Mouse (Mus musculus): ENCODE data around the gene Fam69a. TPM values are rescaled to one million over a fixed set of nuclear protein-coding genes. Genes with fewer than 3 reads are reported as not detected.

Fam69a gene
- total and polyA plus RNA-seq, 3 experiments = 1.5 to 13.1 (median 12.9) TPM

DNA sequence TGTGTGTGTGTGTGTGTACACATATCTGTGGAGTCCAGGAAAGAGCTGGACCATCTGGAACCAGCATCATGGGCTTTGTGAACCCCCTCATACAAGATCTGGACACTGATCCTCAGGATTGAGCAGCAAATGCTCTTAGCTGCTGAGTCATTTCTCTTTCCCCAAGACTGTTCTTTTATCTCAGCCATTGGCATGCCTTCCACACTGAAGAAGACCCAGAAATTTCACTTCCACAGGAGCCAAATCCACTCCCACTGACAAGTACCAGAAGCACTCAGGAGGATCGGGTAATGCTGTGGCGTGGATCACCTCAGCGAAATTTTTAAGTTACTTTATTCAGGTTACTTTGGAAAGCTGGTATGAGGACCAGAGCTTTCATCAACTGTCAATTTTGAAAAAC is 18.8 kb downstream of the Fam69a start:
- Histone ChIP-seq H3K4me3 (no peak overlapping the region), H3K27ac (no peak overlapping the region), H3K9ac (ENCODE audit: low read depth, low read length) (no peak overlapping the region), H3K27me3 (ENCODE audit: control insufficient read depth, insufficient read depth, low read length) (no peaks in the 10 kb centered on the region), H3K36me3 (ENCODE audit: control insufficient read depth, insufficient read depth, low read length) (peaks cover 2% of the 10 kb centered on the region; the same call in 1 of the 2 replicates), H3K4me1 (ENCODE audit: control insufficient read depth, insufficient read depth, low read length) (peaks cover 8% of the 10 kb centered on the region), H3K79me2 (replicated peaks; ENCODE audit: control insufficient read depth, insufficient read depth, low read length) (no peaks in the 10 kb centered on the region; the same call in 1 of the 2 replicates)
- intact Hi-C loops (cut with DNase I) = no loop called here
- WGBS = 89% methylated on average over 3 of the region's 3 CpGs
- no peak for DNase-seq
- no peak for TF ChIP-seq EP300 (IDR thresholded peaks at IDR 0.05; ENCODE audit: insufficient read depth, low read depth, low read length)
- TF ChIP-seq POLR2A (IDR thresholded peaks at IDR 0.05; ENCODE audit: insufficient read depth, low read depth, low read length) = no peak
- TF ChIP-seq CTCF (IDR thresholded peaks at IDR 0.05) = no peak

DNA sequence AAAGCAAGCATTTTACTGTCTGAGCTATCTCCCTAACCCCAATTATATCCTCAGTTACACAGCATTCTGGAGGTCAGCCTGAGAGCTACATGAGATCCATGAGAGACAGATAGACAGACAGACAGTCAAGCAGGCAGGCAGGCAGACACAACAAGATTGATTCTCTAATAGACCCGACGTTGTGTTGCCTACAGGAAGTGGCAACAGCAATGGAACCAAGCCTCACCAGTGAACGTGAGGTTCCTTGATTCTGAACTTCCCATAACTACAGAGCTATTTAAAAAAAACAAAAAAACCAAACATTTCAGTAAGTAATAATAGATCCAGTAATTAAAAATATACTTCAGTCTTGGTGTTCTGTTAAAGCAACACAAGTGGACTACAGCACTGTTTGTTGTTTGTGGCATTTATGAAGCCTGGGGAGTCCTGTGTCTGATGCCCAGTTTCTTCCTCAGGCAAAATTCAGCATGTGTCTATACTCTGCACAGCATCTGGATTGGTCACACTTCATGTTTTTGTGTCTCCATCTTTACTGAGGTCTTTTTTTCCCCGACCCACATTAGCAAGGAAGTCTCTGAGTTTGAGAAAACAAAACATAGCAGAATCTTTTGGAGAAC is 19.9 kb downstream of the Fam69a start:
- H3K79me2 ChIP-seq (replicated peaks; ENCODE audit: control insufficient read depth, insufficient read depth, low read length) = no peaks in the 10 kb centered on the region; the same call in 1 of the 2 replicates
- WGBS = 40% methylated on average over 4 of the region's 4 CpGs
- DNase-seq = no peak
- intact Hi-C loops (cut with DNase I) = no loop called here
- peaks cover 5% of the 10 kb centered on the region for H3K4me1 ChIP-seq (ENCODE audit: control insufficient read depth, insufficient read depth, low read length)
- no peaks in the 10 kb centered on the region for H3K27me3 ChIP-seq (ENCODE audit: control insufficient read depth, insufficient read depth, low read length)
- peaks cover 2% of the 10 kb centered on the region; the same call in 1 of the 2 replicates for H3K36me3 ChIP-seq (ENCODE audit: control insufficient read depth, insufficient read depth, low read length)
- TF ChIP-seq POLR2A (IDR thresholded peaks at IDR 0.05; ENCODE audit: insufficient read depth, low read depth, low read length) (no peak), CTCF (IDR thresholded peaks at IDR 0.05) (no peak)
- H3K4me3 ChIP-seq = no peak overlapping the region
- H3K27ac ChIP-seq = no peak overlapping the region
- no peak overlapping the region for H3K9ac ChIP-seq (ENCODE audit: low read depth, low read length)

DNA sequence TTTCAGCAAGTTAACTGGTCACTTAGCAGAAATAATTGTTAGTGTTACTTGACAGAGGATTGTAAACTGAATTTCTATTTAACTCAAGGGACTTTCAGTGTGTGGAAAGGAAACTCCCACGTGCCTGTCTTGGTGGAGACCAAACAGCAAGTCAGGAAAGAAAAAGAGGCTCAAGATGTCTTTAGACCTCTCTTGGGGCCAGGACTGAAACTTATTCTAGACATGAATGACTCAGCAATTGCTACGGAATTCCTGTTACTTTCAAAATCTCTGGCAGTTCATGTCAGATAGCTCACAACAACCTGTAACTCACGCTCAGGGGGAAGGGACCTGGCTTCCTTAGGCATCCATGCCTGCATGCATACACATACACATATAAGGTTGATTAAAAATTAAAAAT is 20.7 kb downstream of the Fam69a start:
- Histone ChIP-seq H3K79me2 (replicated peaks; ENCODE audit: control insufficient read depth, insufficient read depth, low read length) (no peaks in the 10 kb centered on the region; the same call in 1 of the 2 replicates), H3K9ac (ENCODE audit: low read depth, low read length) (no peak overlapping the region), H3K4me1 (ENCODE audit: control insufficient read depth, insufficient read depth, low read length) (peaks cover 10% of the 10 kb centered on the region), H3K36me3 (ENCODE audit: control insufficient read depth, insufficient read depth, low read length) (peaks cover 2% of the 10 kb centered on the region; the same call in 1 of the 2 replicates), H3K4me3 (no peak overlapping the region), H3K27ac (no peak overlapping the region), H3K27me3 (ENCODE audit: control insufficient read depth, insufficient read depth, low read length) (no peaks in the 10 kb centered on the region)
- no peak for DNase-seq
- TF ChIP-seq POLR2A (IDR thresholded peaks at IDR 0.05; ENCODE audit: insufficient read depth, low read depth, low read length) (no peak), CTCF (IDR thresholded peaks at IDR 0.05) (no peak), EP300 (IDR thresholded peaks at IDR 0.05; ENCODE audit: insufficient read depth, low read depth, low read length) (no peak)
- WGBS = 23% methylated on average over 3 of the region's 3 CpGs
- intact Hi-C loops (cut with DNase I) = no loop called here

DNA sequence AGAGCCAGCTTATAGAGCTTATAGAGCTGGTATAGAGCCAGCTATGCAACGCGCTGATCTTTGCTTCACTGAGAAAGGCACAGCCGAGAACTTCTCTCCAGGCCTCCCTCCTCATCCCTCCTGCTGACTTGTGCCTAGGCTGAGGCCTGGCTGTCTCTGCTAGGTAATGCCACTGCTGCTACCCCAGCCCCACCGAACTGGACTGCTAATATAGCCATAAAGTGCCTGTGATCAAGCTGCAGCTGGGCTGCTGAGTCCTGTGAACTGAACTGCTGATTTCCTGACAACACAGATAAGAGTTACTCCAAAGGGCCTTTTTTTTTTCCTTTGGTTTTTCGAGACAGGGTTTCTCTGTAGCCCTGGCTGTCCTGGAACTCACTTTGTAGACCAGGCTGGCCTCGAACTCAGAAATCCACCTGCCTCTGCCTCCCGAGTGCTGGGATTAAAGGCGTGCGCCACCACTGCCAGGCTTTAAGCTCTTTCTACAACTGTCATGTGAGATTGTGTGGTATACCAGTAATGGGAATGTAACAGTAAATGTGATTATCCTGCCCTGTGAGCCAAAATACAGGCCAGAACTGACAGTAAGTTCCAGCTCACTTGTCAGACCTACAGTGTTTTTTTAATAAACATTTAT is 21.4 kb downstream of the Fam69a start:
- DNase-seq = no peak
- Histone ChIP-seq H3K79me2 (replicated peaks; ENCODE audit: control insufficient read depth, insufficient read depth, low read length) (no peaks in the 10 kb centered on the region; the same call in 1 of the 2 replicates), H3K27ac (no peak overlapping the region), H3K4me1 (ENCODE audit: control insufficient read depth, insufficient read depth, low read length) (peaks cover 10% of the 10 kb centered on the region), H3K27me3 (ENCODE audit: control insufficient read depth, insufficient read depth, low read length) (no peaks in the 10 kb centered on the region), H3K4me3 (no peak overlapping the region), H3K9ac (ENCODE audit: low read depth, low read length) (no peak overlapping the region), H3K36me3 (ENCODE audit: control insufficient read depth, insufficient read depth, low read length) (peaks cover 2% of the 10 kb centered on the region; the same call in 1 of the 2 replicates)
- no peak for TF ChIP-seq POLR2A (IDR thresholded peaks at IDR 0.05; ENCODE audit: insufficient read depth, low read depth, low read length)
- no peak for TF ChIP-seq CTCF (IDR thresholded peaks at IDR 0.05)
- no peak for TF ChIP-seq EP300 (IDR thresholded peaks at IDR 0.05; ENCODE audit: insufficient read depth, low read depth, low read length)
- intact Hi-C loops (cut with DNase I) = no loop called here
- 80% methylated on average over 9 of the region's 9 CpGs for WGBS

DNA sequence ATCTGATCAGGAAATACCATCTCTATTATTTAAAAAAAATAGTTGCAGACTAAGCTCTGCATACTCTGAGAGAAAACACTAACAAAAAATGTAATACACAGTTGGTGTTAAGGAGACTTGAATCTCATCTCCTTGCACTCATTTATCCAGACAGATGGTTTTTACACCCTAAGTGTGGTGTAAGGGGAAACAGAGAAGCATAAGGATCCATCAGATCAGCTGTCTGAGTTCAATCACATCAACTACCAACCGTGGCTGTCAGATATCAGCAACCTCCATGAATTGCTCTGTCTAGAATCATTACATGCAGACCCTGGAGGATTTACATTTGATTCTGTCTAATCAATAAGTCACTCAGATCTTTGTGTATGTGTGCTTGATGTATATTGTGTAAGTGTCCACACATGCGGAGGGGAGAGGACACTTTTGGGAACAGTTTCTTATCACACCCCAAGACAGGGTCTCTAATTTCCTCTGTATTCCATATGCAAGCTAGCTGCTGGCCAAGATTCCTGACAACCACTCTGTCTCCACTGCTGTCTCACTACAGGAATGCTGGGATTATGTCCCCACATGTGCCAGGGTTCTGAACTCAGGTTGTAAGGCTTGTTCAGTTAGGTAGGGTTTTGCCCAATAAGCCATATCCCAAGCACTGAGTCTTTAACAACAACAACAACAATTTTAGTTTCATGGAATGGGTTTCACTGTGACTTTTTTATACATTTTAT is 22.7 kb downstream of the Fam69a start:
- H3K79me2 ChIP-seq (replicated peaks; ENCODE audit: control insufficient read depth, insufficient read depth, low read length) = no peaks in the 10 kb centered on the region; the same call in 1 of the 2 replicates
- peaks cover 10% of the 10 kb centered on the region for H3K4me1 ChIP-seq (ENCODE audit: control insufficient read depth, insufficient read depth, low read length)
- intact Hi-C loops (cut with DNase I) = no loop called here
- H3K36me3 ChIP-seq (ENCODE audit: control insufficient read depth, insufficient read depth, low read length) = peaks cover 2% of the 10 kb centered on the region; the same call in 1 of the 2 replicates
- H3K9ac ChIP-seq (ENCODE audit: low read depth, low read length) = no peak overlapping the region
- WGBS = 78% methylated on average over 2 of the region's 2 CpGs
- DNase-seq = no peak
- H3K27ac ChIP-seq = no peak overlapping the region
- no peaks in the 10 kb centered on the region for H3K27me3 ChIP-seq (ENCODE audit: control insufficient read depth, insufficient read depth, low read length)
- no peak overlapping the region for H3K4me3 ChIP-seq
- TF ChIP-seq EP300 (IDR thresholded peaks at IDR 0.05; ENCODE audit: insufficient read depth, low read depth, low read length) (no peak), CTCF (IDR thresholded peaks at IDR 0.05) (no peak), POLR2A (IDR thresholded peaks at IDR 0.05; ENCODE audit: insufficient read depth, low read depth, low read length) (no peak)

Data from heart, adult 2 months (tissue).